In the genomic region with DNA sequence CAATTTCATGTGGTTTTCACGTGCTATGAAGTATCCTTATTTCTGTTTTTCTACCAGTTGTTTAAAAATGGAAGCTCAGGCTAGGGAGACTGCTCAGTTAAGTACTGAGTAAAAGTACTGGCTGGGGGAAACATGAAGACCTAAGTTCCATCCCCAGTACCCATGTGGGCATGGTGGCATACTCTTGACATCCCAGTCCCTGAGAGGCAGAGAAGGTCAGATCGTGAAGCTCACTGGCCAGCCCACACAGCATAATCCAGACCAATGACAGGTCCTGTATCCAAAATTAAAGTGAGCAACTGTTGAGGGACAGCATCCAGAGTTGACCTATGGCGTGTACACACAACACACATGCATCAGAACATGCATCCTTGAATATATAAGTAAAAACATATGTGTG, we compare ENCODE assay signal across 9 mouse cellular contexts. TPM values are rescaled to one million over a fixed set of nuclear protein-coding genes. Genes with fewer than 3 reads are reported as not detected.
DNase-seq lines count a peak whose midpoint lies in the region; ATAC-seq and TF ChIP-seq lines count a peak whose summit lies in the region.
"Had no signal": no experiment of that assay in that cellular context is flagged by ENCODE, and none has a peak within 500 bp of the region (broad histone marks: within the 10 kb centered on the region; RNA-seq: fewer than 3 reads in every experiment).

No protein-coding gene starts in this region.

- peak overlapping the region; percentile 88; the same call in 1 of the 2 replicates for H3K27ac ChIP-seq in gastrocnemius, adult 2 months
- H3K27ac ChIP-seq in lung, embryonic 14.5 days (ENCODE audit: low read depth): peak overlapping the region; percentile 18; the same call in 1 of the 2 replicates
- no peak overlapping the region for H3K27ac ChIP-seq in embryonic fibroblast, embryonic 13.5 days (ENCODE audit: insufficient read depth, low read length)
- H3K27ac ChIP-seq in midbrain, embryonic 16.5 days (ENCODE audit: low read length): no peak overlapping the region

- no peak for ATAC-seq in lung, embryonic 14.5 days (ENCODE audit: insufficient read depth)
- ATAC-seq in midbrain, embryonic 16.5 days: no peak

- peaks cover 8% of the 10 kb centered on the region; the same call in 1 of the 2 replicates for H3K4me1 ChIP-seq in lung, embryonic 14.5 days (ENCODE audit: insufficient read depth)
- H3K4me1 ChIP-seq in embryonic fibroblast, embryonic 13.5 days (ENCODE audit: control insufficient read depth, insufficient read depth, low read length): 0 out of 2 replicates have a peak, but pooled peaks cover 4% of the 10 kb centered on the region
- H3K4me1 ChIP-seq in midbrain, embryonic 16.5 days (ENCODE audit: control insufficient read depth, insufficient read depth, low read length): peaks cover 7% of the 10 kb centered on the region

- DNase-seq in gastrocnemius, adult 2 months: no peak
- DNase-seq in gastrocnemius, postnatal 4 days (ENCODE audit: low spot score in 2 of 2): no peak
- DNase-seq in lung, embryonic 14.5 days: no peak
- DNase-seq in lung, postnatal 14 days: no peak
- DNase-seq in layer of hippocampus, adult 9-10 months (ENCODE audit: low spot score): no peak
- DNase-seq in c-Kit-positive CD71-positive TER-119-positive erythroid progenitor cells, embryonic 14.5 days (ENCODE audit: low spot score): no peak

- no peaks in the 10 kb centered on the region for H3K9me3 ChIP-seq in lung, embryonic 14.5 days (ENCODE audit: low read depth, low read length)
- H3K9me3 ChIP-seq in midbrain, embryonic 16.5 days (replicated peaks; ENCODE audit: control insufficient read depth, low read length, poor library complexity, severe bottlenecking): no peaks in the 10 kb centered on the region

- H3K4me3 ChIP-seq in gastrocnemius, adult 2 months: no peak overlapping the region
- H3K4me3 ChIP-seq in lung, embryonic 14.5 days (ENCODE audit: low read depth, low read length): peak overlapping the region; percentile 74
- H3K4me3 ChIP-seq in embryonic fibroblast, embryonic 13.5 days (ENCODE audit: insufficient read depth, low read length): peak overlapping the region; percentile 24; the same call in 1 of the 2 replicates
- no peak overlapping the region for H3K4me3 ChIP-seq in midbrain, embryonic 16.5 days (ENCODE audit: low read depth, low read length)

- peak overlapping the region; percentile 33; the same call in 1 of the 2 replicates for H3K9ac ChIP-seq in lung, embryonic 14.5 days
- no peak overlapping the region for H3K9ac ChIP-seq in midbrain, embryonic 16.5 days (ENCODE audit: low read depth, low read length)

- no peak for TF ChIP-seq CTCF in gastrocnemius, adult 2 months (IDR thresholded peaks at IDR 0.05)
- TF ChIP-seq CTCF in lung, embryonic 14.5 days (IDR thresholded peaks at IDR 0.05; ENCODE audit: low read depth): no peak
- TF ChIP-seq CTCF in embryonic fibroblast, embryonic 13.5 days (IDR thresholded peaks at IDR 0.05; ENCODE audit: borderline replicate concordance, insufficient read depth, low read length): no peak

- WGBS in lung, embryonic 14.5 days: 63% methylated on average over 3 of the region's 3 CpGs
- WGBS in midbrain, embryonic 16.5 days: 78% methylated on average over 3 of the region's 3 CpGs

- no peaks in the 10 kb centered on the region for H3K27me3 ChIP-seq in lung, embryonic 14.5 days (ENCODE audit: insufficient read depth, low read length)
- H3K27me3 ChIP-seq in midbrain, embryonic 16.5 days (ENCODE audit: control insufficient read depth, insufficient read depth, low read depth, low read length): no peaks in the 10 kb centered on the region
- H3K27me3 ChIP-seq: Patski had no signal

- no peak for TF ChIP-seq POLR2A in embryonic fibroblast, embryonic 13.5 days (IDR thresholded peaks at IDR 0.05; ENCODE audit: low read depth, low read length)

- intact Hi-C loops in gastrocnemius, adult 2 months (cut with DNase I): no loop called here

- peaks cover 6% of the 10 kb centered on the region; the same call in 1 of the 2 replicates for H3K36me3 ChIP-seq in lung, embryonic 14.5 days (ENCODE audit: insufficient read depth)
- no peaks in the 10 kb centered on the region for H3K36me3 ChIP-seq in midbrain, embryonic 16.5 days (ENCODE audit: control insufficient read depth, insufficient read depth, low read length)

- H3K4me2 ChIP-seq in lung, embryonic 14.5 days: peak overlapping the region; percentile 91
- H3K4me2 ChIP-seq in midbrain, embryonic 16.5 days (ENCODE audit: low read length): peak overlapping the region; percentile 11; the same call in 1 of the 2 replicates

RNA-seq across cellular contexts. Expression of a gene that starts 1.5 kb away (rescaled TPM):
- total RNA-seq in gastrocnemius, adult 2 months (2021): under 1 TPM; 0.42 to 0.48 TPM
- 10 to 100 TPM in 1 of 2 experiments, 1 to 10 TPM in 1; 9.1 to 10.1 TPM for total RNA-seq in gastrocnemius, postnatal 4 days (2021)
- polyA plus RNA-seq in lung, embryonic 14.5 days (2014; fragmentation: Nextera tagmentation; extraction: Ambion mirVana): 20.6 and 21.7 TPM in 2 replicates
- 29.7 and 30.8 TPM in 2 replicates for polyA plus RNA-seq in embryonic fibroblast, embryonic 13.5 days (2011; ENCODE audit: insufficient read length, low read depth, missing spikeins)
- polyA plus RNA-seq in midbrain, embryonic 16.5 days (2015; fragmentation: Nextera tagmentation; extraction: Ambion mirVana): 6.0 and 7.3 TPM in 2 replicates

Comparison
In these comparisons a context has a peak if more than half of its experiments do, and no peak if none do; other contexts are left out.
1. H3K27ac ChIP-seq: peak in gastrocnemius, adult 2 months (single experiment) and lung, embryonic 14.5 days (single experiment); none in embryonic fibroblast, embryonic 13.5 days (single experiment) and midbrain, embryonic 16.5 days (single experiment).
2. H3K4me3 ChIP-seq: peak in lung, embryonic 14.5 days (single experiment) and embryonic fibroblast, embryonic 13.5 days (single experiment); none in gastrocnemius, adult 2 months (single experiment) and midbrain, embryonic 16.5 days (single experiment).